Mouse (Mus musculus) right cerebral cortex, adult 2 months (tissue): ENCODE results near the gene Ttc8.

Experiments
- DNase-seq, 2 experiments: peaks; one replicate each; pipeline ENCODE4 v3.0.0; 2021 to 2022; ENCODE audit warnings: low spot score in 2 of 2

The Ttc8 gene

DNA sequence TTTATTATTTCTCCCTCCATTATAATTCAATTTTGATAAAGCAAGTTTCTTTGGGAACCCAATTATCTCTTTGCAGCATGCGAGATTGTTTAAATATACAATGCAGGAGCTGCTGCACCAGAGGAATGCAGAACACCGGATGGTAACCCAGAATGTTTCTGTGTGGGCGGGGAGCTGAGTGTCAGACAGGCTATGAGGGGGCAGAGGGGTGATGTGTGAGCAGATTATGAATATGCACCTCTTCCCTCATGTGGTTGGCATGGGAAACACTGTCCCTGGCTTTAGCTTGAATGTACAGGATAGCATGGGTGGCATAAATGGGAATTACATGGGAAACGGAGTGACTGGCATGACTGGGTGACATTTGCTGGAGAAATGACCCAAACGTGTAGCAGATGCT is 108.3 kb downstream of the Ttc8 start:
- DNase-seq, result peak; percentile 23 to 34

DNA sequence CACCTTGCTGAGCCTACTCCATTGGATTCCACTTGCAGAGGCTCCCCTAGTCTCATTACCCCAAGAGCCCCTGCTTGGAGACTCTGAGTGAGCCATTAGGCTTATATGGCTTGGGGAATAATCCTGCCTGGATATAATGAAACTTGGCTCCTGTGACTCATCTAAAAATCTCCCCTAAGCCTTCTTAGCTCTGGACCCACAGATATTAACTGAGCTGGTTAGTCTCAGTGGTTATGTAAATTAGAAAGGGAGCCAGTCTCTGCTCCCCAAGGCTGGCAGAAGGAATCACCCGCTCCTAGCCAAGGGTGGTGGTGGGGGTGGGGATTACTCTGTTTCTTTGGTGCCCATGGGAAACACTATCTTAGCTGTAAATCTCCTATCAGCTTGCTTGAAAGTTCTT is 109.6 kb downstream of the Ttc8 start:
- DNase-seq, result no peak
